In genomic region chr13:112533556-112533955, GRCm38 (mm10) we compare ENCODE assay signal across 16 mouse cellular contexts.
A peak's percentile ranks its signal among the peaks of the same experiment; 100 is the strongest.
DNase-seq lines count a peak whose midpoint lies in the region; ATAC-seq lines count a peak whose summit lies in the region.
"Had no signal": no experiment of that assay in that cellular context is flagged by ENCODE, and none has a peak within 500 bp of the region (broad histone marks: within the 10 kb centered on the region; RNA-seq: fewer than 3 reads in every experiment).

No protein-coding gene starts in this region.

- no peaks in the 10 kb centered on the region for H3K36me3 ChIP-seq in heart, embryonic 10.5 days
- H3K36me3 ChIP-seq in kidney, embryonic 15.5 days, result no peaks in the 10 kb centered on the region
- H3K36me3 ChIP-seq: embryonic facial prominence, embryonic 15.5 days; hindbrain, embryonic 10.5 days; intestine, embryonic 15.5 days had no signal

- H3K4me2 ChIP-seq in kidney, embryonic 15.5 days, result no peak overlapping the region
- H3K4me2 ChIP-seq: embryonic facial prominence, embryonic 15.5 days; forebrain, embryonic 13.5 days; intestine, embryonic 15.5 days; midbrain, embryonic 11.5 days had no signal

- DNase-seq in heart, embryonic 10.5 days (ENCODE audit: low spot score), result peak; percentile 56
- no peak for DNase-seq in heart, postnatal 36 days
- peak; percentile 36 for DNase-seq in kidney, adult 9 months
- DNase-seq in adrenal gland, postnatal 14 days, result peak; percentile 76
- peak; percentile 40 for DNase-seq in gastrocnemius, postnatal 14 days
- DNase-seq in left cerebral cortex, postnatal 10 days (ENCODE audit: extremely low spot score in 1 of 2, low spot score in 2 of 2), result no peak
- DNase-seq: cerebellum, postnatal 36 days; lung, postnatal 36 days; right cerebral cortex, postnatal 14 days; thymus, adult 2 months had no signal

- intact Hi-C loops in heart, postnatal 36 days (cut with DNase I), result no loop called here
- intact Hi-C loops in gastrocnemius, postnatal 14 days (cut with DNase I; ENCODE audit: low total_unique reads), result no loop called here
- intact Hi-C loops in left cerebral cortex, postnatal 10 days (cut with DNase I), result no loop called here

- no peak overlapping the region for H3K4me3 ChIP-seq in heart, embryonic 10.5 days
- H3K4me3 ChIP-seq in kidney, embryonic 15.5 days (replicated peaks), result no peak overlapping the region
- H3K4me3 ChIP-seq: embryonic facial prominence, embryonic 15.5 days; forebrain, embryonic 13.5 days; hindbrain, embryonic 10.5 days; intestine, embryonic 15.5 days had no signal

- no peaks in the 10 kb centered on the region for H3K9me3 ChIP-seq in heart, embryonic 10.5 days
- no peaks in the 10 kb centered on the region for H3K9me3 ChIP-seq in kidney, embryonic 15.5 days (replicated peaks)
- H3K9me3 ChIP-seq: embryonic facial prominence, embryonic 15.5 days; forebrain, embryonic 13.5 days; hindbrain, embryonic 10.5 days; intestine, embryonic 15.5 days had no signal

- ATAC-seq in kidney, embryonic 15.5 days (replicated peaks; ENCODE audit: low FRiP score), result no peak
- ATAC-seq: forebrain, embryonic 13.5 days; intestine, embryonic 15.5 days had no signal

- no peak overlapping the region for H3K9ac ChIP-seq in kidney, embryonic 15.5 days
- H3K9ac ChIP-seq: embryonic facial prominence, embryonic 15.5 days; forebrain, embryonic 13.5 days; intestine, embryonic 15.5 days had no signal

- H3K4me1 ChIP-seq in heart, embryonic 10.5 days, result 0 out of 2 replicates have a peak, but pooled peaks cover 6% of the 10 kb centered on the region
- no peaks in the 10 kb centered on the region for H3K4me1 ChIP-seq in kidney, embryonic 15.5 days
- H3K4me1 ChIP-seq: embryonic facial prominence, embryonic 15.5 days; forebrain, embryonic 13.5 days; hindbrain, embryonic 10.5 days; intestine, embryonic 15.5 days had no signal

- WGBS in heart, embryonic 10.5 days, result 60% methylated on average over 9 of the region's 9 CpGs
- WGBS in kidney, embryonic 15.5 days, result 54% methylated on average over 9 of the region's 9 CpGs

- no peak overlapping the region for H3K27ac ChIP-seq in heart, embryonic 10.5 days
- no peak overlapping the region for H3K27ac ChIP-seq in kidney, embryonic 15.5 days
- H3K27ac ChIP-seq: embryonic facial prominence, embryonic 15.5 days; forebrain, embryonic 13.5 days; hindbrain, embryonic 10.5 days; intestine, embryonic 15.5 days had no signal

- H3K27me3 ChIP-seq in heart, embryonic 10.5 days (ENCODE audit: insufficient read depth, poor library complexity, severe bottlenecking), result no peaks in the 10 kb centered on the region
- H3K27me3 ChIP-seq in kidney, embryonic 15.5 days, result no peaks in the 10 kb centered on the region
- H3K27me3 ChIP-seq: embryonic facial prominence, embryonic 15.5 days; forebrain, embryonic 13.5 days; intestine, embryonic 15.5 days had no signal

Comparison
In these comparisons a context has a peak if more than half of its experiments do, and no peak if none do; other contexts are left out.
1. DNase-seq: peak in heart, embryonic 10.5 days (single experiment), kidney, adult 9 months (single experiment), adrenal gland, postnatal 14 days (single experiment) and gastrocnemius, postnatal 14 days (single experiment); none in heart, postnatal 36 days (0 of 2) and left cerebral cortex, postnatal 10 days (0 of 2).